Mouse (Mus musculus) stomach, postnatal 0 days (tissue): ENCODE results near the gene Pou2af1. TPM values are rescaled to one million over a fixed set of nuclear protein-coding genes. Genes with fewer than 3 reads are reported as not detected.

Source experiments
- ATAC-seq: fragments of 200-750 bp; cut with Nextera tagmentation; 2 replicates; pipeline ENCODE4 v1.8.0; 2017; ENCODE audit not compliant: low FRiP score, low TSS enrichment
- DNase-seq: peaks from one replicate; pipeline ENCODE4 v3.0.0-alpha.2; 2016; ENCODE audit warnings: low spot score
- H3K27ac ChIP-seq: fragments of 300-500 bp; sonication (generic); replicated peaks from 2 replicates; pipeline ENCODE4 v1.5.1; 2014; ENCODE audit warnings: mild to moderate bottlenecking, control low read depth
- H3K27me3 ChIP-seq: fragments of 300-500 bp; sonication (generic); 2 replicates; pipeline ENCODE4 v1.6.1; 2014; ENCODE audit warnings: low read length; ENCODE audit not compliant: control insufficient read depth, insufficient read depth
- H3K36me3 ChIP-seq: fragments of 300-500 bp; sonication (generic); 2 replicates; pipeline ENCODE4 v1.6.1; 2014; ENCODE audit warnings: low read length, mixed read lengths; ENCODE audit not compliant: control insufficient read depth, insufficient read depth
- H3K4me1 ChIP-seq: fragments of 300-500 bp; sonication (generic); replicated peaks from 2 replicates; pipeline ENCODE4 v1.6.1; 2014; ENCODE audit warnings: antibody characterized with exemption; ENCODE audit not compliant: control insufficient read depth, insufficient read depth
- H3K4me2 ChIP-seq: fragments of 300-500 bp; sonication (generic); replicated peaks from 2 replicates; pipeline ENCODE4 v1.6.1; 2014; ENCODE audit warnings: low read depth, mild to moderate bottlenecking, control low read depth, moderate library complexity
- H3K4me3 ChIP-seq: fragments of 300-500 bp; sonication (generic); 2 replicates; pipeline ENCODE4 v1.5.1; 2014; ENCODE audit warnings: low read depth, low read length, control low read depth
- H3K9ac ChIP-seq: fragments of 300-500 bp; sonication (generic); 2 replicates; pipeline ENCODE4 v1.6.1; 2014; ENCODE audit warnings: mild to moderate bottlenecking, low read length, control low read depth, mixed read lengths
- H3K9me3 ChIP-seq: fragments of 300-500 bp; sonication (generic); 2 replicates; pipeline ENCODE4 v1.6.1; 2016; ENCODE audit warnings: low read length; ENCODE audit not compliant: control insufficient read depth
- CTCF ChIP-seq: IDR thresholded peaks from 2 replicates; pipeline ENCODE4 v1.5.1; 2016; ENCODE audit warnings: antibody characterized with exemption, low read depth, mild to moderate bottlenecking, moderate library complexity
- EP300 ChIP-seq: optimal IDR thresholded peaks from 2 replicates; pipeline ENCODE3; 2016; ENCODE audit warnings: antibody characterized with exemption
- WGBS: fragments of 180-500 bp; shearing (Covaris S2); extraction: QIAGEN DNeasy Blood & Tissue Kit; methylation state at CpG from one replicate; pipeline ENCODE4 v1.1.7; 2014; 5-methylcytosine and 5-hydroxymethylcytosine counted together
- polyA plus RNA-seq: library from polyadenylated mRNA; unstranded; fragments of >200 nt; fragmentation: Nextera tagmentation; extraction: Ambion mirVana; gene quantifications from 2 replicates; pipeline ENCODE4 v1.2.1, GENCODE M21; 2015

Gene Pou2af1
- polyA plus RNA-seq, 1 experiment from 2014 or later = 0.12 TPM

DNA sequence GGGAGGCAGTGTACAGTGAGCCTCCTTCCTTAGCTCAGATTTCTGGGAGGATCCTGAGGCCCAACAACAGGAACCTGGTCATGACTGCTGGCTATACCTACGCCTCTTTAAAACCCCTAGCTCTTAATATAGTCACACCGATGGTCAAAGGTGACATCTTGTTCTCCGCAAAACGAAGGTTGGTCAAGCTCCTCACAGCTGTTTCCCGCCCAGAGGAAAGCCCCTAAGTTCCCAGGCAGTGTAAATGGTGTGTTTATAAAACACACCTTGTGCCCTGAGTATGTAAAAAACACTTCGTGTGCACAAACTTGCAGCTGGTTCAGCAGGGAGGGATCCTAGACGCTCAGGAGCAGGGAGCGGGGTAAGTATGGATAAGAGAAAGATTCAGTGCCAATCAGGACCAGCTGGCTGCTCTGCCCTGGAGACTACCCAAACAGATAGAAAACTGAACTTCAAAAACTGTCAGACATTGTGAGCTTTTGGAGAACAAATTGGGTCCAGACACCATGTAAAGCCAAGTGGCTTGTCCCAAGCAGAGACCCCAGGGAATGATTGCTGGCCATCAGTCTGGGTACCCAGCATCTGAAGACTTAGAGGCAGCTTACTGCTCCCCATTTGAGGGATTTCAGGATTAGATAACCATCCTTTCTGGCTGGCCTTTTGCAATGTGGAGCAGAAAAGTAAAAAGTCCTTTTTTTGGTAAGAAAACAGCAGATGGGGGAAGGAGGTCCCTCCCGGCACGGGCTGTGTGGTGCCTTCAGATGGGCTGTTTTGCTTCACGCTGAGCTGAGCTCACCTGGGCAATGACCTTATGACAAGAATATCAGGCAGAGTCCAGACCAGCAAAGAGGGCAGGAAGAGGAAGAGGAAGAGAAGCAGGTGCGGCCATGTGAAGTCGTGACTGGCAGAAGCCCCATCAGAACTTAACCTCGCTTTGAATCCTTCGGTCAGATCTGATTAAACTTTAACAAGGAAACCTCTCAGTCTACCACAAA is 30.5 kb upstream of the Pou2af1 start:
- no peak overlapping the region for H3K27ac ChIP-seq
- TF ChIP-seq CTCF (no peak), EP300 (no peak)
- DNase-seq (no peak), ATAC-seq (no peak)
- H3K4me3 ChIP-seq = no peak overlapping the region
- H3K4me1 ChIP-seq = no peaks in the 10 kb centered on the region
- H3K4me2 ChIP-seq = no peak overlapping the region
- WGBS = 62% methylated on average over 15 of the region's 15 CpGs
- no peak overlapping the region for H3K9ac ChIP-seq
- H3K27me3 ChIP-seq = no peaks in the 10 kb centered on the region
- H3K9me3 ChIP-seq = no peaks in the 10 kb centered on the region
- no peaks in the 10 kb centered on the region for H3K36me3 ChIP-seq

DNA sequence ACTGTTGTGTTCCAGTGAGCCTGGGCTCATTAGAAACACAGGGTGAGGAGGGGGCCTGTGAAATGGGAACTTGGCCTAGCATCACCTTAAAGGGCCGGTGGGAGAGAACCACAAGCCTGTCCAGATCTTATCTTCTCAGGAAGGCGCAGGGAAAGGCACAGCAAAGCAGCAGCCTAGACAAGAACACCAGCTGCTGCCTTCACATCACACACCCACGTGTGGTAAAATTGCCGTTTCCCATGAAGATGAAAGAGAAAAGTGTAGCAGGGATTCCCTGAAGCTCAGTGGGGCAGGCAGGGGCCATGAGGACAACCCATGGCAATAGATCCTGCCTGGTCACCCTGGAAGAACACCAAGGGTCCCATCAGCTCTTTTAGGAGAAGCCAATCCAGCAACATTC is 28.1 kb upstream of the Pou2af1 start:
- Histone ChIP-seq H3K36me3 (no peaks in the 10 kb centered on the region), H3K4me2 (no peak overlapping the region), H3K27me3 (no peaks in the 10 kb centered on the region), H3K4me3 (no peak overlapping the region), H3K9ac (no peak overlapping the region), H3K9me3 (no peaks in the 10 kb centered on the region), H3K27ac (no peak overlapping the region), H3K4me1 (no peaks in the 10 kb centered on the region)
- TF ChIP-seq CTCF (no peak), EP300 (no peak)
- no peak for ATAC-seq
- DNase-seq = no peak
- 69% methylated on average over 4 of the region's 4 CpGs for WGBS

DNA sequence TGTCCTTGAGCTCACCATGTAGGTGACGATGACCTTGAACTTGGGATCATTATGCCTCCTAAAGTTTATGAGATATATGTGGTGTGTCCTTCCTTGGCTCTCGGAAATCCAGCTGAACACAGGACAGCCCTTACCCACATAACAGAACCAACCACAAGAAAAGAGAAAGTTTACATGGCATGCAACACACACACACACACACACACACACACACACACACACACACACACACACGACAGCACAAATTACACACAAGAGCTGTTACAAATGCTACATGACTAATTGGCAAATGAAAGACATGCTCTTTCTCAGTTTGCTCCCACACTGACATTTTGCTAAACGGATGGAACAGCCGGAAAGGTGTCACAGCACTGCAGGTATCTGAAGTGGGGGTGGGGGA is 27.6 kb upstream of the Pou2af1 start:
- Histone ChIP-seq H3K4me2 (no peak overlapping the region), H3K4me3 (no peak overlapping the region), H3K27me3 (no peaks in the 10 kb centered on the region), H3K27ac (no peak overlapping the region), H3K36me3 (no peaks in the 10 kb centered on the region), H3K9me3 (no peaks in the 10 kb centered on the region), H3K4me1 (no peaks in the 10 kb centered on the region), H3K9ac (no peak overlapping the region)
- WGBS = 79% methylated on average over 5 of the region's 5 CpGs
- TF ChIP-seq CTCF (no peak), EP300 (no peak)
- DNase-seq = no peak
- no peak for ATAC-seq

DNA sequence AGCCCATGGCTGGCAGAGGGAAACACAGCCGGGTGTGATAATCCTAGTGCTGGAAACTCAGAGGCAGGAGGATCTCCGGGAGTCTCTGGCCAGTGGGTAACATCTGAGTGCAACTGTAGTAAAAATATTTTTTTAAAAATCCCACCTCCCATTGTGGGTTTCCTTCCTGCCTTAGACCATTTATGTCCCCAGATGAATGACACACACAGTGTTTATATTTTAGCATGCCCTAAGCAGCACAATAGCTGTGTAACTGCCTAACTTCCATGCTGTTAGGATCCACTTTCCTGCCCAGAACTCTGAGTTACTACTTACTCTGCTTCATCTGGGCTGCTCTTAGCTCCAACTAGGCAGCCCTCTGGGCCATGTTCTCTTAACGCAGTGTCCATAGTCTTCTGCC is 22.9 kb upstream of the Pou2af1 start:
- Histone ChIP-seq H3K4me3 (no peak overlapping the region), H3K27ac (no peak overlapping the region), H3K9ac (no peak overlapping the region), H3K9me3 (no peaks in the 10 kb centered on the region), H3K4me1 (no peaks in the 10 kb centered on the region), H3K4me2 (no peak overlapping the region), H3K27me3 (no peaks in the 10 kb centered on the region), H3K36me3 (no peaks in the 10 kb centered on the region)
- ATAC-seq = no peak
- TF ChIP-seq CTCF = no peak
- no peak for TF ChIP-seq EP300
- WGBS = 83% methylated on average over 3 of the region's 3 CpGs
- no peak for DNase-seq

DNA sequence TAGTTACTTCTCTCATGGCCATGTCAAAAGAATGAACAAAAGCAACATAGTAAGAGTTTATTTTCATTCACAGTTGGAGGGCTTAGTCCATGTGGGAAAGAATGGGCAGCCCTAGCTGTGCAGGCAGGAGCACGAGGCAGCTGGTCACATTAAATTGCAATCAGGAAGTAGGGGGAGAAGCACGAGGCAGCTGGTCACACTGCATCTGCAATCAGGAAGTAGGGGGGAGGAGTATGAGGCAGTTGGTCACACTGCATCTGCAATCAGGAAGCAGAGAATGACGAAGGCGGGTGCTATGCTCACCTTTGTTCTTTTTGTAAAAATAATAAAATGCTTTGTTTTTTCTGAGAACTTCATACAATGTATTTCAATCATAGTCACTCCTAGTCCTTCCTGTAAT is 18.7 kb upstream of the Pou2af1 start:
- 82% methylated on average over 4 of the region's 4 CpGs for WGBS
- TF ChIP-seq CTCF = no peak
- TF ChIP-seq EP300 = no peak
- H3K4me1 ChIP-seq = no peaks in the 10 kb centered on the region
- H3K36me3 ChIP-seq = no peaks in the 10 kb centered on the region
- no peak overlapping the region for H3K4me2 ChIP-seq
- H3K27me3 ChIP-seq = no peaks in the 10 kb centered on the region
- DNase-seq (no peak), ATAC-seq (no peak)
- no peak overlapping the region for H3K27ac ChIP-seq
- H3K9ac ChIP-seq = no peak overlapping the region
- no peak overlapping the region for H3K4me3 ChIP-seq
- no peaks in the 10 kb centered on the region for H3K9me3 ChIP-seq

DNA sequence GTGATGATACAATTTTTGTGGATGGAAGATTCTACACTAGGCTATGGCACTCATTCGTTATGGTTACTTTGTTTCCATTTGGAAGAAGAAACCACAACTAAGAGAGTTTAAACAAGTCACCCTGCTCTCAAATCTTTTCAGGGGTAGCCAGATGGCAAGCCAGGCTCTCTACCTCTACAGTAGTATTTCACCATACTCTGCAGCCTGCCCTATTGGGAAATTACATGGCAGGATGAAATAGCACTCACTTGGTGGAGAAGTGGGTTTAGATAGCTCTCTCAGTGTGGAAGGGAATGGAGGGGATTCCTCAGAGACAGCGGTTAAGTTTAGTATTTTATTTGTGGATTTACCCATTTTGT is 4.6 kb upstream of the Pou2af1 start:
- WGBS = 86% methylated on average over 2 of the region's 2 CpGs

More for the DNA sequence above, 4.6 kb upstream of the Pou2af1 start:
- DNase-seq (no peak), ATAC-seq (no peak)
- H3K27ac ChIP-seq = no peak overlapping the region
- no peak overlapping the region for H3K9ac ChIP-seq
- H3K4me1 ChIP-seq = no peaks in the 10 kb centered on the region
- H3K27me3 ChIP-seq = no peaks in the 10 kb centered on the region
- H3K9me3 ChIP-seq = no peaks in the 10 kb centered on the region
- TF ChIP-seq EP300 = no peak
- no peak overlapping the region for H3K4me2 ChIP-seq
- no peaks in the 10 kb centered on the region for H3K36me3 ChIP-seq
- H3K4me3 ChIP-seq = no peak overlapping the region
